Mouse (Mus musculus): ENCODE data around the gene H6pd.

Gene H6pd

GRCm38 (mm10) chr4:149977801-149978544 is 30.9 kb downstream of the H6pd start:
- in situ Hi-C loops (cut with MboI, MseI) = no loop called here

- in situ Hi-C loops (cut with MboI, MseI) = no loop called here
These were observed 31.6 kb downstream of the H6pd start for GRCm38 (mm10) chr4:149977181-149977580.

GRCm38 (mm10) chr4:149975730-149976254 is 33.0 kb downstream of the H6pd start:
- in situ Hi-C loops (cut with MboI, MseI) = no loop called here

- in situ Hi-C loops (cut with MboI, MseI) = no loop called here
These were observed 33.5 kb downstream of the H6pd start for GRCm38 (mm10) chr4:149975291-149975690.

- in situ Hi-C loops (cut with MboI, MseI) = no loop called here
These were observed 37.4 kb downstream of the H6pd start for GRCm38 (mm10) chr4:149971393-149971792.

GRCm38 (mm10) chr4:149968526-149968925 is 40.3 kb downstream of the H6pd start:
- in situ Hi-C loops (cut with MboI, MseI) = loop anchor here in 1 of 2 experiments (10.0 kb wide), 1 partner anchor 134 kb away; no protein-coding TSS in a partner anchor

- in situ Hi-C loops (cut with MboI, MseI) = loop anchor here in 1 of 2 experiments (10.0 kb wide), 1 partner anchor 132 kb away; no protein-coding TSS in a partner anchor
These were observed 41.9 kb downstream of the H6pd start for GRCm38 (mm10) chr4:149966963-149967362.

GRCm38 (mm10) chr4:149966252-149966651 is 42.6 kb downstream of the H6pd start:
- in situ Hi-C loops (cut with MboI, MseI) = loop anchor here in 1 of 2 experiments (10.0 kb wide), 1 partner anchor 131 kb away; no protein-coding TSS in a partner anchor

- in situ Hi-C loops (cut with MboI, MseI) = loop anchor here in 1 of 2 experiments (10.0 kb wide), 1 partner anchor 131 kb away; no protein-coding TSS in a partner anchor
These were observed 43.2 kb downstream of the H6pd start for GRCm38 (mm10) chr4:149965672-149966071.

GRCm38 (mm10) chr4:149965242-149965641 is 43.6 kb downstream of the H6pd start:
- in situ Hi-C loops (cut with MboI, MseI) = loop anchor here in 1 of 2 experiments (10.0 kb wide), 1 partner anchor 130 kb away; no protein-coding TSS in a partner anchor

GRCm38 (mm10) chr4:149964770-149965169 is 44.1 kb downstream of the H6pd start:
- in situ Hi-C loops (cut with MboI, MseI) = loop anchor here in 1 of 2 experiments (10.0 kb wide), 1 partner anchor 130 kb away; no protein-coding TSS in a partner anchor

- in situ Hi-C loops (cut with MboI, MseI) = loop anchor here in 1 of 2 experiments (10.0 kb wide), 1 partner anchor 129 kb away; no protein-coding TSS in a partner anchor
These were observed 44.5 kb downstream of the H6pd start for GRCm38 (mm10) chr4:149964285-149964684.

GRCm38 (mm10) chr4:149960391-149960790 is 48.4 kb downstream of the H6pd start:
- in situ Hi-C loops (cut with MboI, MseI) = loop anchor here in 1 of 2 experiments (10.0 kb wide), 1 partner anchor 126 kb away; no protein-coding TSS in a partner anchor

- in situ Hi-C loops (cut with MboI, MseI) = loop anchor here (5.0 to 10.0 kb wide), 3 partner anchors 123 to 158 kb away; no protein-coding TSS in a partner anchor
These were observed 49.0 kb downstream of the H6pd start for GRCm38 (mm10) chr4:149959816-149960215.

- in situ Hi-C loops (cut with MboI, MseI) = loop anchor here in 1 of 2 experiments (5.0 kb wide), 2 partner anchors 121 to 156 kb away; no protein-coding TSS in a partner anchor
These were observed 50.3 kb downstream of the H6pd start for GRCm38 (mm10) chr4:149958566-149958965.

GRCm38 (mm10) chr4:149956048-149956447 is 52.8 kb downstream of the H6pd start:
- in situ Hi-C loops (cut with MboI, MseI) = loop anchor here in 1 of 2 experiments (5.0 kb wide), 2 partner anchors 119 to 154 kb away; no protein-coding TSS in a partner anchor

- in situ Hi-C loops (cut with MboI, MseI) = loop anchor here in 1 of 2 experiments (5.0 kb wide), 2 partner anchors 118 to 153 kb away; no protein-coding TSS in a partner anchor
These were observed 53.2 kb downstream of the H6pd start for GRCm38 (mm10) chr4:149955631-149956030.

- in situ Hi-C loops (cut with MboI, MseI) = loop anchor here in 1 of 2 experiments (5.0 kb wide), 3 partner anchors 78 to 153 kb away; no protein-coding TSS in a partner anchor
These were observed 53.9 kb downstream of the H6pd start, which contains the start of gene Spsb1 for GRCm38 (mm10) chr4:149954893-149955439. Gene Spsb1, minus strand, starts transcription at chr4:149955043.

- in situ Hi-C loops (cut with MboI, MseI) = loop anchor here in 1 of 2 experiments (5.0 kb wide), 1 partner anchor 77 kb away; no protein-coding TSS in a partner anchor
These were observed 55.0 kb downstream of the H6pd start for GRCm38 (mm10) chr4:149953621-149954481.

- in situ Hi-C loops (cut with MboI, MseI) = loop anchor here in 1 of 2 experiments (5.0 kb wide), 1 partner anchor 75 kb away; no protein-coding TSS in a partner anchor
These were observed 56.6 kb downstream of the H6pd start for GRCm38 (mm10) chr4:149952201-149952600.
